23 mouse cellular contexts compared by ENCODE assay signal in the genomic region with DNA sequence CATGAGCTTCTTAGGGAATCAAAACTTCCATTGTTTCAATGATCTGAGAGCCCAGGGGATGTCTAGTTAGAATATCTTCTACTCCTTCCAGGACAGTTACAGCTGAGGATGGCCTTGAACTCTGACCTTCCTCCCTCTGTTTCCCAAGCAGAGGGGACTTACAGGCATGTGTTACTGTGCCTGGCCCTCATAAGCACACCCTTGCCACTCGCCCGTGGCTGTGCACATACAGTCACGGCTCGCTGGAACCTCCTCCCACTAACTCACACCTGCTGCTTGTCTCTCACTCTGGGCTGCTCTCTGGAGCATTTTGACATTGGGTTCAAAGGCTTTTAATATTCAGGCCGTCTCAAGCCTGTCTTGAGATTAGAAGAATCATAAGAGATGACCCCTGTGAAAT. TPM values are rescaled to one million over a fixed set of nuclear protein-coding genes. Genes with fewer than 3 reads are reported as not detected.
DNase-seq lines count a peak whose midpoint lies in the region; ATAC-seq lines count a peak whose summit lies in the region.
"Had no signal": no experiment of that assay in that cellular context is flagged by ENCODE, and none has a peak within 500 bp of the region (broad histone marks: within the 10 kb centered on the region; RNA-seq: fewer than 3 reads in every experiment).

No protein-coding gene starts in this region.

- no peaks in the 10 kb centered on the region for H3K36me3 ChIP-seq in kidney, embryonic 14.5 days (ENCODE audit: control insufficient read depth, insufficient read depth, low read length)
- H3K36me3 ChIP-seq in midbrain, embryonic 15.5 days (replicated peaks), result no peaks in the 10 kb centered on the region
- no peaks in the 10 kb centered on the region for H3K36me3 ChIP-seq in midbrain, embryonic 10.5 days
- H3K36me3 ChIP-seq: embryonic facial prominence, embryonic 10.5 days; embryonic facial prominence, embryonic 13.5 days; forebrain, embryonic 12.5 days; forebrain, embryonic 15.5 days; hindbrain, embryonic 13.5 days had no signal

- H3K9me3 ChIP-seq in kidney, embryonic 14.5 days (ENCODE audit: control insufficient read depth, low read length), result no peaks in the 10 kb centered on the region
- no peaks in the 10 kb centered on the region for H3K9me3 ChIP-seq in midbrain, embryonic 15.5 days
- H3K9me3 ChIP-seq in midbrain, embryonic 10.5 days (replicated peaks), result no peaks in the 10 kb centered on the region
- H3K9me3 ChIP-seq: embryonic facial prominence, embryonic 10.5 days; embryonic facial prominence, embryonic 13.5 days; forebrain, embryonic 12.5 days; forebrain, embryonic 15.5 days; hindbrain, embryonic 13.5 days had no signal

- H3K4me2 ChIP-seq in kidney, embryonic 14.5 days (replicated peaks; ENCODE audit: low read depth, low read length), result no peak overlapping the region
- H3K4me2 ChIP-seq in midbrain, embryonic 15.5 days, result no peak overlapping the region
- H3K4me2 ChIP-seq: embryonic facial prominence, embryonic 13.5 days; forebrain, embryonic 12.5 days; forebrain, embryonic 15.5 days; heart, embryonic 11.5 days; hindbrain, embryonic 13.5 days had no signal

- ATAC-seq in kidney, embryonic 14.5 days (ENCODE audit: low FRiP score, low TSS enrichment), result 0 out of 2 replicates have a peak, but pooled peaks have one; percentile 48
- peak; percentile 58; the same call in 1 of the 2 replicates for ATAC-seq in midbrain, embryonic 15.5 days (replicated peaks)
- ATAC-seq: activated CD4-positive, CD25-positive, alpha-beta regulatory T cell, adult 4 months; forebrain, embryonic 15.5 days; hindbrain, postnatal 0 days had no signal

- no peak overlapping the region for H3K4me3 ChIP-seq in kidney, embryonic 14.5 days (ENCODE audit: low read length)
- H3K4me3 ChIP-seq in midbrain, embryonic 15.5 days, result no peak overlapping the region
- no peak overlapping the region for H3K4me3 ChIP-seq in midbrain, embryonic 10.5 days
- H3K4me3 ChIP-seq: embryonic facial prominence, embryonic 10.5 days; embryonic facial prominence, embryonic 13.5 days; erythroblast, embryonic 14.5 days; forebrain, embryonic 12.5 days; forebrain, embryonic 15.5 days; hindbrain, embryonic 13.5 days had no signal

- H3K4me1 ChIP-seq in kidney, embryonic 14.5 days (ENCODE audit: control insufficient read depth, insufficient read depth, low read length), result no peaks in the 10 kb centered on the region
- no peaks in the 10 kb centered on the region for H3K4me1 ChIP-seq in midbrain, embryonic 15.5 days
- no peaks in the 10 kb centered on the region for H3K4me1 ChIP-seq in midbrain, embryonic 10.5 days
- H3K4me1 ChIP-seq: embryonic facial prominence, embryonic 13.5 days; forebrain, embryonic 12.5 days had no signal

- H3K27me3 ChIP-seq in kidney, embryonic 14.5 days (ENCODE audit: control insufficient read depth, insufficient read depth, low read length), result no peaks in the 10 kb centered on the region
- H3K27me3 ChIP-seq in midbrain, embryonic 15.5 days (replicated peaks), result no peaks in the 10 kb centered on the region
- H3K27me3 ChIP-seq in midbrain, embryonic 10.5 days (ENCODE audit: low read depth, poor library complexity, severe bottlenecking), result no peaks in the 10 kb centered on the region
- H3K27me3 ChIP-seq: embryonic facial prominence, embryonic 13.5 days; forebrain, embryonic 12.5 days; forebrain, embryonic 15.5 days; hindbrain, embryonic 13.5 days had no signal

- no peak for DNase-seq in kidney, adult 8-10 months
- no peak for DNase-seq in midbrain, embryonic 10.5 days (ENCODE audit: low spot score)
- DNase-seq in retina, postnatal 1 day, result peak; percentile 41
- no peak for DNase-seq in retina, embryonic 14.5 days (ENCODE audit: low spot score)
- DNase-seq: adrenal gland, adult 8-10 months; adrenal gland, postnatal 25 days; cerebellum, adult 11-12 months; cerebellum, adult 8-10 months; cerebellum, postnatal 10 days; cerebellum, postnatal 36 days; embryo, embryonic 11 days; gastrocnemius, postnatal 25 days had no signal

- no peak overlapping the region for H3K9ac ChIP-seq in kidney, embryonic 14.5 days (ENCODE audit: low read depth, low read length)
- H3K9ac ChIP-seq in midbrain, embryonic 15.5 days, result no peak overlapping the region
- H3K9ac ChIP-seq: embryonic facial prominence, embryonic 13.5 days; forebrain, embryonic 12.5 days; forebrain, embryonic 15.5 days; hindbrain, embryonic 13.5 days had no signal

- WGBS in kidney, embryonic 14.5 days, result 30% methylated on average over 5 of the region's 5 CpGs
- 71% methylated on average over 5 of the region's 5 CpGs for WGBS in midbrain, embryonic 15.5 days
- whole genome bisulfite sequencing in midbrain, embryonic 10.5 days, result 81% methylated on average over 5 of the region's 5 CpGs

- no peak overlapping the region for H3K27ac ChIP-seq in kidney, embryonic 14.5 days (ENCODE audit: low read depth, low read length)
- H3K27ac ChIP-seq in midbrain, embryonic 15.5 days, result no peak overlapping the region
- no peak overlapping the region for H3K27ac ChIP-seq in midbrain, embryonic 10.5 days (replicated peaks)
- H3K27ac ChIP-seq: embryonic facial prominence, embryonic 10.5 days; embryonic facial prominence, embryonic 13.5 days; forebrain, embryonic 12.5 days; forebrain, embryonic 15.5 days; hindbrain, embryonic 13.5 days; hindbrain, postnatal 0 days had no signal

RNA-seq across cellular contexts. Expression of a gene that starts 51.8 kb away (rescaled TPM):
- polyA plus RNA-seq in kidney, embryonic 14.5 days (2014; fragmentation: Nextera tagmentation; extraction: Ambion mirVana), result 0.46 and 0.79 TPM in 2 replicates
- polyA plus RNA-seq in midbrain, embryonic 15.5 days (2015; fragmentation: Nextera tagmentation; extraction: Ambion mirVana), result 13.2 and 14.2 TPM in 2 replicates
- polyA plus RNA-seq in midbrain, embryonic 10.5 days (2016; fragmentation: Nextera tagmentation; extraction: Ambion mirVana), result 0.22 and 0.76 TPM in 2 replicates
- polyA plus RNA-seq: activated CD4-positive, CD25-positive, alpha-beta regulatory T cell, adult 4 months; erythroblast, embryonic 14.5 days had no signal
